Mouse (Mus musculus) gonadal fat pad, adult 2 months (tissue): ENCODE measurements around the gene Ffar4. TPM values are rescaled to one million over a fixed set of nuclear protein-coding genes. Genes with fewer than 3 reads are reported as not detected.

Experiments
- polyA plus RNA-seq: library from polyadenylated mRNA; depleted of rRNA; stranded (reverse); fragments of >200 nt; gene quantifications from 2 replicates; pipeline ENCODE4 v1.2.3, GENCODE M21; 2012; rRNA removed

Ffar4 gene
- polyA plus RNA-seq, 1 experiment = 39.8 TPM

Other genes with a start within 250 kb of the Ffar4 start
- gene Myof, start 53.5 kb upstream of the Ffar4 start, polyA plus RNA-seq = 41.2 and 51.6 TPM in 2 replicates
- 0.39 and 0.66 TPM in 2 replicates for gene Cep55, start 42.1 kb upstream of the Ffar4 start, polyA plus RNA-seq
- gene Rbp4, start 28.2 kb downstream of the Ffar4 start, polyA plus RNA-seq = 276 and 604 TPM in 2 replicates
- gene Pde6c, start 35.7 kb downstream of the Ffar4 start, polyA plus RNA-seq = not detected in 2 replicates
- 3.7 and 5.3 TPM in 2 replicates for gene Fra10ac1, start 127.1 kb downstream of the Ffar4 start, polyA plus RNA-seq
- gene Lgi1, start 167.5 kb downstream of the Ffar4 start, polyA plus RNA-seq = 0.28 and 0.35 TPM in 2 replicates